Mouse (Mus musculus): ENCODE results near the gene Tepp.
A peak's percentile ranks its signal among the peaks of the same experiment; 100 is the strongest.

- TF ChIP-seq CTCF (IDR thresholded peaks at IDR 0.05; ENCODE audit: low read depth) (no peak), EP300 (IDR thresholded peaks at IDR 0.05; ENCODE audit: low read depth) (0 out of 2 replicates have a peak, but pooled peaks have one; percentile 27)
Measured at GRCm38 (mm10) chr8:95358550-95359411, 48.4 kb downstream of the Tepp start.

All from heart, postnatal 0 days (tissue).